Mouse (Mus musculus) central nervous system, embryonic 11.5 days (tissue): Measurements from ENCODE around the gene Stk38l. TPM values are rescaled to one million over a fixed set of nuclear protein-coding genes. Genes with fewer than 3 reads are reported as not detected.

Experiments
- polyA plus RNA-seq: library from polyadenylated mRNA; depleted of rRNA; stranded (reverse); fragments of >200 nt; gene quantifications from 2 replicates; pipeline ENCODE4 v1.2.3, GENCODE M21; 2012; rRNA removed

Gene Stk38l
- 11.4 and 13.7 TPM in 2 replicates for polyA plus RNA-seq

DNA sequence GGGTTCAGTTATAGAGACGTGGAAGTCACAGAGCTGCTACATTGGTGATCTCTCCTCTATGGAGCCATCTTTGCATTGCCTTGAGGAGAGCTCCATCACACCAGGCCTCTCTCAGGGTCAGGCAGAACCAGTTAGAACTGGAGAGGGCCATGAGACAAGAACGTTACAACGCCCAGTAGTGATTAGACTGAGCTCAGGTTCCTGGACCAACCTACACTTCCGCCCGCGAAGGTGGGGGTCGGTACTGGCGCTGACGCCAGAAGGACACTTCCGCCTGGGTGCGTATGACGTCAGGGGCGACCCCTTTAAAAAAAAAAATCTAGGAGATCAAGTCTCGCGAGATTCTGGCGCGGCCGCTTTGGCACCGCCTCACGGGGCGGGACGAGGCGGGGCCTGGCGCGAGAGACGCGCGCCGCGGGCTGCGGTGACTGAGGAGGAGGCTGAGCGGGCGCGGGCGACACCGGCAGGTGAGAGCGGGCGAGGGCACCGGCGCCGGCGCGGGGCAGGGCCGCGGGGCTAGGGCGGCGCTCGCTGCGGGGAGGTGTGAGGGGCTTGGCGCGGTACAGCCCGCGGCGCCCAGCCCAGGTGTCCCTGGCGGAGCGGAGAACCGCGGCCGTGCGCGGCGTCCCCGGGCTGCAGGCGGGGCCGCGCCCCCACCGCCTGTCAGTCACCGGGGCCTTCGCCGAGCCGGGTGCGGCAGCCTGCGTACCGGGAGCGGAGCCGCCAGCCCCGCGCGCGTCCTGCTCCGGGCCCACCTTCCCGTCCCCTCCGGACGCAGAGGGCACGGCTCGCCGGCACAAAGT is at the start of gene Stk38l:
TSS of gene Stk38l (plus strand) at position 415 of the 803 bp plus-strand sequence.

DNA sequence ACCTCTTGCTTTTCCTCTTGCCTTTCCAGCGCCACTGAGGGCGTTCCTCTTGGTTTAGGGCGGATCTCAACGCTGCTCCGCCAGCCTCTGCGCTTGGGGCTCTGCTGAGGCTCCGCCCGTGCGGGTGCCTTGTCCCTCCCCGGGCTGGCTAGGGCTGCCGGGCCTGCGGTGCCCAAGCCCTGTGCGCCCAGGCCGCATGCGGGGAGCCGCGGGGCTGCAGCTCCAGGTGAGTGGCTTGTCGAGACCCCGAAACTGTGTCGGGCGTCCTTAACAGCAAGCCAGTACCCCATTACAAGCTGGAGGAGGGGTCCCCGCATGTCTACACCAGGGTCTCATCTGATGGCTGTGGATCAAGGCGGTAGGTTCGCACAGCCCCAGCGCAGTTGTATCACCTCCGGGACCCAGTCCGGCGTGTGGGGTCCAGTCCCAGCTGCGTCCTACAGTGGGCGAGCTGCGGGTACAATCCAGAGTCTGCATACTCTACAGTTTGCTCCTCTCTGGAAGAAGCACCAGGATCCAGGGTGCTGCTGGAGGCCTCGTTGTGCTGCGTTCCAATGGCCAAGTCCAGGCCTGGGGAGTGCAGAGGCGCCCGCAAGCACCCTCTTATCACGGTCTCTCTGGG is 71.2 kb downstream of the Stk38l start, which contains the start of gene Arntl2:
TSS of gene Arntl2 (plus strand) at position 132 of the 622 bp plus-strand sequence.

Other genes starting within 250 kb of the Stk38l start
- gene Itpr2, start 222.8 kb upstream of the Stk38l start, polyA plus RNA-seq, result 1.3 and 1.8 TPM in 2 replicates
- 61.8 and 63.8 TPM in 2 replicates for gene Fgfr1op2, start 147.8 kb upstream of the Stk38l start, polyA plus RNA-seq
- 87.7 and 146 TPM in 2 replicates for gene Ints13, start 147.2 kb upstream of the Stk38l start, polyA plus RNA-seq
- gene Med21, start 82.4 kb upstream of the Stk38l start, polyA plus RNA-seq, result 51.2 and 115 TPM in 2 replicates
- gene Tm7sf3, start 82.2 kb upstream of the Stk38l start, polyA plus RNA-seq, result 8.9 and 14.7 TPM in 2 replicates
- gene Arntl2, start 71.1 kb downstream of the Stk38l start, polyA plus RNA-seq, result 2.5 and 8.8 TPM in 2 replicates
- not detected in 2 replicates for gene Smco2, start 125.1 kb downstream of the Stk38l start, polyA plus RNA-seq
- gene Ppfibp1, start 163.5 kb downstream of the Stk38l start, polyA plus RNA-seq, result 24.9 and 29.6 TPM in 2 replicates
- gene 1700034J05Rik, start 229.4 kb downstream of the Stk38l start, polyA plus RNA-seq, result not detected in 2 replicates